Mouse (Mus musculus): ENCODE results near the gene Scd3. TPM values are rescaled to one million over a fixed set of nuclear protein-coding genes. Genes with fewer than 3 reads are reported as not detected.
A peak's percentile ranks its signal among the peaks of the same experiment; 100 is the strongest.

The Scd3 gene
- polyA plus RNA-seq, 2 experiments: not detected

DNA sequence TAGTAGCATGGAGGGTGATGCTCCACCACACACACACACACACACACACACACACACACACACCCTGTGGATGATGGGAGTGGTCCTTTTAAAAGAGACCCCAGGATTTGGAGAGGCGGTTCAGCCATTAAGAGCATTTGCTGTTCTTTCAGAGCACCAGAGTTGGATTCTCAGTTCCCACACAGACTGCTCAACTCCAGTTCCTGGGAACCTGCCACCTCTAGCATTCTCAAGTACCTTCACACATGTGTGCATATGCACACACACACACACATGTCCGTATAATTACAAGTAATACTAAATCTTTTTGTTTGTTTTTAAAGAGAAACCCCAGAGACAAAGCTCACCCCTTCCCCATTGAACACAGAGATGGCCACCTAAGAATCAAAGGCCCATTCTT lies 89.0 kb downstream of the Scd3 start:
- peaks cover 35 to 46% of the 10 kb centered on the region in 2 experiments for H3K4me1 ChIP-seq (replicated peaks; ENCODE audit: control insufficient read depth in 2 of 2, insufficient read depth in 2 of 2, low read length in 1 of 2)
- 69% methylated on average over 2 of the region's 2 CpGs for WGBS (ENCODE audit: insufficient replicate concordance)
- no peaks in the 10 kb centered on the region for H3K9me3 ChIP-seq (ENCODE audit: control insufficient read depth, low read length)
- TF ChIP-seq EP300 (IDR thresholded peaks at IDR 0.05; ENCODE audit: low read depth) (no peak), CTCF (IDR thresholded peaks at IDR 0.05; ENCODE audit: low read depth) (no peak)
- DNase-seq (ENCODE audit: low read depth in 3 of 3, low spot score in 3 of 3) (no peak), ATAC-seq (ENCODE audit: insufficient read depth) (no peak)
- peak overlapping the region; percentile 51 for H3K27ac ChIP-seq
- no peak overlapping the region for H3K9ac ChIP-seq (replicated peaks)
- H3K4me3 ChIP-seq (ENCODE audit: insufficient read depth in 1 of 2, low read depth in 2 of 2, low read length in 2 of 2): no peak overlapping the region
- no peaks in the 10 kb centered on the region for H3K27me3 ChIP-seq (ENCODE audit: control insufficient read depth, insufficient read depth, low read length)
- H3K36me3 ChIP-seq (replicated peaks; ENCODE audit: control insufficient read depth, insufficient read depth, low read depth): peaks cover 11% of the 10 kb centered on the region
- H3K4me2 ChIP-seq (ENCODE audit: low read depth): peak overlapping the region; percentile 89

- no peak for ATAC-seq (ENCODE audit: insufficient read depth)
- Histone ChIP-seq H3K27me3 (ENCODE audit: control insufficient read depth, insufficient read depth, low read length) (no peaks in the 10 kb centered on the region), H3K9me3 (ENCODE audit: control insufficient read depth, low read length) (no peaks in the 10 kb centered on the region), H3K27ac (peak overlapping the region; percentile 51), H3K4me3 (ENCODE audit: insufficient read depth in 1 of 2, low read depth in 2 of 2, low read length in 2 of 2) (peak overlapping the region; percentile 77 to 81), H3K4me2 (ENCODE audit: low read depth) (peak overlapping the region; percentile 89), H3K36me3 (replicated peaks; ENCODE audit: control insufficient read depth, insufficient read depth, low read depth) (peaks cover 15% of the 10 kb centered on the region), H3K9ac (replicated peaks) (peak overlapping the region; percentile 63), H3K4me1 (replicated peaks; ENCODE audit: control insufficient read depth in 2 of 2, insufficient read depth in 2 of 2, low read length in 1 of 2) (peaks cover 33 to 49% of the 10 kb centered on the region in 2 experiments)
- WGBS (ENCODE audit: insufficient replicate concordance): 15% methylated on average over 3 of the region's 3 CpGs
- no peak for TF ChIP-seq EP300 (IDR thresholded peaks at IDR 0.05; ENCODE audit: low read depth)
- TF ChIP-seq CTCF (IDR thresholded peaks at IDR 0.05; ENCODE audit: low read depth): no peak
- no peak for DNase-seq (ENCODE audit: low read depth in 3 of 3, low spot score in 3 of 3)
These were observed 89.4 kb downstream of the Scd3 start for GRCm38 (mm10) chr19:44292483-44292882.

- DNase-seq (ENCODE audit: low read depth in 3 of 3, low spot score in 3 of 3): no peak
- no peak for TF ChIP-seq CTCF (IDR thresholded peaks at IDR 0.05; ENCODE audit: low read depth)
- TF ChIP-seq EP300 (IDR thresholded peaks at IDR 0.05; ENCODE audit: low read depth): no peak
- H3K36me3 ChIP-seq (replicated peaks; ENCODE audit: control insufficient read depth, insufficient read depth, low read depth): peaks cover 21% of the 10 kb centered on the region
- peak within 1 kb of the TSS; percentile 59 for H3K27ac ChIP-seq
- peaks cover 34 to 51% of the 10 kb centered on the region in 2 experiments for H3K4me1 ChIP-seq (replicated peaks; ENCODE audit: control insufficient read depth in 2 of 2, insufficient read depth in 2 of 2, low read length in 1 of 2)
- peak within 1 kb of the TSS; percentile 89 for H3K4me2 ChIP-seq (ENCODE audit: low read depth)
- peak within 1 kb of the TSS; percentile 83 for H3K9ac ChIP-seq (replicated peaks)
- no peaks in the 10 kb centered on the region for H3K9me3 ChIP-seq (ENCODE audit: control insufficient read depth, low read length)
- H3K4me3 ChIP-seq (ENCODE audit: insufficient read depth in 1 of 2, low read depth in 2 of 2, low read length in 2 of 2): peak within 1 kb of the TSS; percentile 77 to 81
- no peaks in the 10 kb centered on the region for H3K27me3 ChIP-seq (ENCODE audit: control insufficient read depth, insufficient read depth, low read length)
- peak; percentile 22; the same call in 1 of the 2 replicates for ATAC-seq (ENCODE audit: insufficient read depth)
- WGBS (ENCODE audit: insufficient replicate concordance): 3% methylated on average over 21 of the region's 21 CpGs
These were observed 90.1 kb downstream of the Scd3 start, which contains the start of gene Scd2 for GRCm38 (mm10) chr19:44292941-44293768. Gene Scd2, plus strand, starts transcription at chr19:44293674.

Other genes with a start within 250 kb of the Scd3 start
- 49.5 and 50.9 TPM in 2 replicates for gene Cpn1, start 216.7 kb upstream of the Scd3 start, polyA plus RNA-seq (2012; rRNA removed)
- 43.9 and 50.1 TPM in 2 replicates for gene Cpn1, start 216.7 kb upstream of the Scd3 start, polyA plus RNA-seq (2014; fragmentation: Nextera tagmentation; extraction: Ambion mirVana)
- 9.9 and 10.5 TPM in 2 replicates for gene Cyp2c23, start 174.1 kb upstream of the Scd3 start, polyA plus RNA-seq (2012; rRNA removed)
- 20.7 and 23.4 TPM in 2 replicates for gene Cyp2c23, start 174.1 kb upstream of the Scd3 start, polyA plus RNA-seq (2014; fragmentation: Nextera tagmentation; extraction: Ambion mirVana)
- 7.1 and 11.4 TPM in 2 replicates for gene Erlin1, start 133.5 kb upstream of the Scd3 start, polyA plus RNA-seq (2012; rRNA removed)
- gene Erlin1, start 133.5 kb upstream of the Scd3 start, polyA plus RNA-seq (2014; fragmentation: Nextera tagmentation; extraction: Ambion mirVana): 13.0 and 13.4 TPM in 2 replicates
- 14.8 and 20.7 TPM in 2 replicates for gene Chuk, start 95.8 kb upstream of the Scd3 start, polyA plus RNA-seq (2012; rRNA removed)
- gene Chuk, start 95.8 kb upstream of the Scd3 start, polyA plus RNA-seq (2014; fragmentation: Nextera tagmentation; extraction: Ambion mirVana): 20.5 and 21.0 TPM in 2 replicates
- gene Cwf19l1, start 67.4 kb upstream of the Scd3 start, polyA plus RNA-seq (2012; rRNA removed): 4.6 and 8.8 TPM in 2 replicates
- gene Cwf19l1, start 67.4 kb upstream of the Scd3 start, polyA plus RNA-seq (2014; fragmentation: Nextera tagmentation; extraction: Ambion mirVana): 12.9 and 18.0 TPM in 2 replicates
- 18.4 and 28.1 TPM in 2 replicates for gene Bloc1s2, start 56.8 kb upstream of the Scd3 start, polyA plus RNA-seq (2012; rRNA removed)
- gene Bloc1s2, start 56.8 kb upstream of the Scd3 start, polyA plus RNA-seq (2014; fragmentation: Nextera tagmentation; extraction: Ambion mirVana): 44.5 and 45.0 TPM in 2 replicates
- gene Pkd2l1, start 10.8 kb upstream of the Scd3 start, polyA plus RNA-seq (2012; rRNA removed): not detected in 2 replicates
- not detected in 2 replicates for gene Pkd2l1, start 10.8 kb upstream of the Scd3 start, polyA plus RNA-seq (2014; fragmentation: Nextera tagmentation; extraction: Ambion mirVana)
- gene Scd2, start 90.4 kb downstream of the Scd3 start, polyA plus RNA-seq (2012; rRNA removed): 84.0 and 116 TPM in 2 replicates
- gene Scd2, start 90.4 kb downstream of the Scd3 start, polyA plus RNA-seq (2014; fragmentation: Nextera tagmentation; extraction: Ambion mirVana): 80.4 and 95.4 TPM in 2 replicates
- 0.04 and 0.08 TPM in 2 replicates for gene Scd4, start 129.8 kb downstream of the Scd3 start, polyA plus RNA-seq (2012; rRNA removed)
- 0.09 TPM in 1 of 2 replicates, not detected in the other for gene Scd4, start 129.8 kb downstream of the Scd3 start, polyA plus RNA-seq (2014; fragmentation: Nextera tagmentation; extraction: Ambion mirVana)
- gene Scd1, start 204.6 kb downstream of the Scd3 start, polyA plus RNA-seq (2012; rRNA removed): 22.5 and 25.1 TPM in 2 replicates
- gene Scd1, start 204.6 kb downstream of the Scd3 start, polyA plus RNA-seq (2014; fragmentation: Nextera tagmentation; extraction: Ambion mirVana): 11.1 and 11.9 TPM in 2 replicates